Mouse (Mus musculus): ENCODE data around the gene Lingo2. TPM values are rescaled to one million over a fixed set of nuclear protein-coding genes. Genes with fewer than 3 reads are reported as not detected.

Gene Lingo2
- polyA plus RNA-seq (2017; shearing (Covaris generic)) = not detected

DNA sequence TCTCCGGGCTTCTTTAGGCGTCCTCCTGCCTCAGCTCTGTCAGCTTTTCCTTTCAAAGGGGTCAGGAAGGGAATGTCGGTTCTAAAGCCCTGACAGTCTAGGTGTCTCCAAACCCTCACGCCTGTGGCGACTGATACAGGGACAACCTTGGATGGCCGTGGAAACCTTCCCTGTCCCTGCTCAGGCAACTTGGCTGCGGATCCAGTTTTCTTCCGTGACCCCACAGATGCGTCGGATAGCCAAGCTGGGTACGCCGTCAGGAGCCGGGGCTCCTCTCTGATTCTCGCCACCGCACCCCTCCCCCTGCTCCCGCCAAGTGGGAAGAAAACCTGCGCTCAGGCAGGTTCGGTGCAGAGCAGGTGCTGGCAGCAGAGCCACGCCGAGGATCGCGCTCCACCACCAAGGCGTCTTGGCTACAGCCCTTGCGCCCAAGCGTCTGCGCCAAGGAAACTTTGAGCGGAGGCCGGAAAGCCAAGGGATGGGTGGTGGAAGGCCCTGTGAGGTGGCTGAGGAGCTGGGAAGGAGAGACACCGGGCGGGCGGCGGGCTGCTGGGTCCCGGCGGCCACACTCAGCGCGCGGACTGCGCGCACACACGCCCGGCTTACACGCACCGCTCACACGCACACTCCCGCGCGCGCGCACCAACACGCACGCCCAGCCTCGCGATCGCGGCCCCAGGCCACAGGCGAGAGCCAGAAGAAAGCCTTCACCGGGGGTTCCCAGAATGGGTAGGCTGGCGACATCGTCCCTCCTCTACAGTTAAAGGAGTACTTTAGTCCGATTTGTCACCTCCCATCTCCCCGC is at the start of gene Lingo2:
Gene Lingo2, minus strand, starts transcription at position 598 of the 805 bp plus-strand sequence.
- ATAC-seq = no peak

DNA sequence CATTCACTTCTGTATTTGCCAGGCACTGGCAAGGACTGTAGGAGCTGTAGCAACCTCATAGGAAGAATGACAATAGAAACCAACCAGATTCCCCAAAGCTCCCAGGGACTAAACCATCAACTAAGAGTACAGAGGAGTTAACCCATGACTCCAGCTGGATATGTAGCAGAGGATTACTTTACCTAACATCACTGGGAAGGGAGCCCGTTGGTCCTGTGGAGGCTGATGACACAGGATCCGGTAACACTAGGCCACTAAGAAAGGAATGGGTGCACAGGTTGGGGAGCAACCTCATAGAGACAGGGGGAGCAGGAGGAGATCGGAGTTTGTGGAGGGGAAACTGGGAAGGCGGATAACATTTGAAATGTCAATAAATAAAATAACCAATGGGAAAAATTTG is 21.8 kb upstream of the Lingo2 start:
- no peak for ATAC-seq

DNA sequence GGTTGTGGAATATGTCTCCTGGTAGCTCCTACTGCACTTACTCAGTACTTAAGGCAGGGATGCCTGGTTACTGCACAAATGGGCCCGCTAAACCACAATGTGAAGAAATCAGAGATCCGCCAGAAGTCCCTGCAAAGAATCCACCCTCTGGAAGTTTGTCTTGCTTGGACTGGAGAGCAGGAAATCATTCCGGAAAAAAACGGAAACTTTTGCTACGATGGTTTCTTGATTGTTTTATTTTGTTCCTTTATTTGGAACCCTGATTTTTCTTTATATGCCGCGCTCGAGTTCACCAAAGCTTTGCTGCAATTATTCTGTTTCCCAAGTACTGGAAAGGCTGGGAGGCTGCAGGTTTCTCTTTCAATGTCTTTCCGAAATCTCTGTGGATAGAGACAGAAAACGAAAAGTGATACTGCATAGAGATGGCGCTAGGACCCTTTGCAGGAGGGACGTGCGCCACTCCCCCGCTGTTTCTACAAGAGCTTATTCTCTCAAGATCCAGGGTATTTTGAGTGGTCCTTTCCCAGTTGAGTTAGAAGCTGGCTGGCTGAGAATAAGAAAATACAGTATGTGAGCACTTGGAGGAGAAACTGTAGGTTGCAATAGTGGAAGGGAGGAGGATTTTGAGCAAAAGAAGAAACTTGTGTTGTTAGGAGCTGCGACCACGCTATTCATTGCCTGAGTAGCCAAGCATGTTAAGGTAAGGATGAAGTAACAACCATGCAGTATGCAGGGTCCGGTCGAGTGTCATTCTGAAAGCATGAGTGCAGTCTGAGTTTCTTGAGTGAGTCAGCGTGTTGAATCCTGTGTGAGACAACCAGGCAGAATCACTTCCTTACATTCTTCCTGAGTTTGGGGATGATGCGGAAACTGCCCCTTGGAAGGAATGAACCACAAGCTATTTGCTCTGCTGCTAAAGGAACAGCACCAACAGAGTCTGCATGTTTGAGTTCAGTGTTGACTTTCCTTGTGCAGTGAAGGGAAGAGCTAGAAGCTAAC is 1.2 kb upstream of the Lingo2 start:
- no peak for ATAC-seq

DNA sequence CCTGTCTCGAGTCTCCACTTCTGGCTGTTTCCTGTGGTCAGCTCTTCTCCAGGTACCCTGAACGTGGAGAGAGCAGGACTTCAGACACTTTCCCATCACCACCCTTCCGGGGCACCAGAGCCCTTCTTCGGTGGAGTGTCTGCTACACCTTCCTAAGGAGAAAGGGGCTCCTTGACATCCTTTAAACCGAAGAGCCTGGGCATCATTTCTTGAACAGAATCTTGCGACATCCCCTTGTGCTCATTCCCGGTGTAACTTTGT is 338 bp upstream of the Lingo2 start:
- ATAC-seq = no peak

DNA sequence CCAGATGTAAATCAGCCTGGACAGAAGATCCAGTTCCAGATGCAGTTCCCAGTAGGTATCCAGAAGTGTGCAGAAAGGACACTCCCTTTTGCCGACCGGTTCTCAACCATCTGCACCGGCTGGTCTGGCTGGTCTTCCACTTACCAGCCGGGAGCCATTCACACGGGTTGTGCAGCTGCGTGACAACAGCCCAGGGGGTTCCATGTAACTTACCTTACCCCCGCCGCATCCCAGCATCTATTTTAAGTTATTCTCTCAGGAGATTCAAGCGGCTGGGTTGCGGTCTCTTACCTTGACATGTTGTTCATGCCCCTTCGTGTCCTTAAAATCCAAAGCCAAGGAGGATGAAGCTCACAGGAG is 777 bp downstream of the Lingo2 start:
- ATAC-seq = no peak

DNA sequence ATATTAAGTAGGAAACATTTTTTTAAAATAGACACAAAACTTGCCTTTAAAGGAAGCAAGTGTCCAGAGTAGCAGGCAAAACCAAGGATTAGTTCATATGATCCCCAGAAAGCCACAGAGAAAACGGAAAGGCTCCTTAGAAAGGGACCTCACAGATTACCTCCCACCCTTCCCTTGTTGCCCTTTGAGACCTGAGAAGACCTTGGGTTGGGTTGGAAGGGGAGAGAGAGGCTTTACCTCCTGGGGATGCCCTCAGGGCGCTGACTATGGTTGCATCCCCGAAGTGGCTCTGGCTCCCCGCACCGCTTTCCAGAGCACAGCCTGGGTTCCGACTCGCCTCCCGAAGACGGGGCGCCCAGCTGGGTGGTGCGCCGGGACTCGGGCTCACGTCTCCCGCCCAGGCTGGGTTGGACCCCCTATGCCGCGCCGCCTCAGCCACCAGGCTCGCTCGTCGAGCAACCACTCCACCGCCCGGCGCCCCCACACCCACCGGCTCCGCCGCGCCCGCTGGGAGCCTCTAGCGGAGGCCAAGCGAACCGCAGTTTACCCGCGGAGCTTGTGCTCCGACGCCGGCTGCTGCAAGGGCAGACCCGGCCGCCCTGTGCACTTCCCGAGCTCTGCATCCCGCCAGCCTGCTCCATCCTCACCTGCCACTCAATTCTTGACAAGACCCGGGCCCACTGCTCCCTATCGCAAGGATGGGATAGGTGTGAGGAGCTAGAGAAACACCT is 1.4 kb downstream of the Lingo2 start:
- ATAC-seq = no peak

DNA sequence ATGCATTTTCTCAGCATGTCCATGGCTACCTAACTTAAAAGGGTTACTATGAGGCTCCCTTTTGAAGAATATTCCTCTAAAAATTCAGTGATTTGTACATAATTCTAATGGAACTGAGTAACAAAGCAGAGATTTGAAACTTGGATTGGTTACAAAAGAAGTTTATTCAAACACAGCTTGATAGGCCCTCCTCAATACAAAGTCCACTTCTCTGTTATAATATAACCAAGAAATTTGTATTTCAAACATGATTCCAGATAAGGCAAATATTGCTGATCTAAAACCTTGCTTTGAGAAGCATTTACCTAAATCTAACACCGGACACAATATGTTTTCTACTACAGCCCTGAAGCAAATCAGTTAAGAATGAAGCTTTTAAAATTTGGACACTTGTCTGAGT is 60.7 kb downstream of the Lingo2 start:
- no peak for ATAC-seq

DNA sequence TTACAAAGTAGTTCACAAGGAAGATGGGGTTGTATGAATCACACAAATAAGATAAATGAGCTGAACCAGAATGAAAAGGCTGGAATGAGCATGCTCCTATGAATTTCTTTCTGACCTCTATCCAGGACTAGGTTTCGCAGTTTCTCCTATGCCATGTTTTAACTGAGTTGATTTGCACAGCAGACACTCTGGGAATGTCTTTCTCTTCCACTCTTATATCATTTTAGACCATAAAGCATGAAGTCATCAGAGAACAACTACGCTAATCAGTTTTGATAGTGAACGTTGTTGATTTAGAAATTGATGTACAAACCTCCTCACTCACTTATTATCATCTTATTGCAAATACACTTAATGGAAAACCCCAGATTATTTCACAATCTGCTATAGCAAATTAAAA is 61.2 kb downstream of the Lingo2 start:
- no peak for ATAC-seq

DNA sequence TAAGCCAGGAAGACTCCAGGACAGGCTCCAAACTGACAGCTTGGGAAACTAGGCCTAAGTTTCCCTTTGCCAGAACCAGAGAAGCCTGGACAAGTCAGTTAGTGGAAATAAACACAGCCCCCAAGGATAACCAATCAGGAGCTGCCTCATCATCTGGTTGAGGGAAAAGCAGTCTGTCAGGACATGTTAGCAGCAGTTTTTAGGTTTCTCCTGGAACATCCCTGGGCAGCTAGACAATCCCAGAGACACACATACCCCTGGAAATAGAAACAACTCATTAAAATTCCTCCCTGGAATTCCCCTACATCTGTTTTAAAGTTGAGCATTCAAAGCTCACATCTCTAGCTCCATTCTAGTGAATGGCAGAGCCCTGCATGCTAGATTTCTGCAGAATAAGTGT is 76.8 kb downstream of the Lingo2 start:
- ATAC-seq = no peak

DNA sequence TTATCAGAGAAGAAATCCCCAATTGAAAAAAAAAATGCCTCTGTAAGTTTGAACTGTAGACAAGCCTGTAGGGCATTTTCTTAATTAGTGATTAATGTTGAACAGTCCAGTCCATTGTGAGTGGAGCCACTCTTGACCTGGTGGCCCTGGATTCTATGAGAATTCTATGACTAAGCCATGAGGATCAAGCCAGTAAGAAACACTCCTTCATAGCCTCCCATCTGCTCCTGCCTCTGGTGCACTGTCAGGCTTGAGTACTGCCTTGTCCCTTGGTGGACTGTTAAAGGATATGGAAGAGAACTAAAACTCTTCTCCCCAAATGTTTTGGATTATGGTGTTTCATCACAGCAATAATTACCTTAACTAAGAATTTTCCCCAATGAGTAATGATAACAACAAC is 126.6 kb downstream of the Lingo2 start:
- no peak for ATAC-seq

DNA sequence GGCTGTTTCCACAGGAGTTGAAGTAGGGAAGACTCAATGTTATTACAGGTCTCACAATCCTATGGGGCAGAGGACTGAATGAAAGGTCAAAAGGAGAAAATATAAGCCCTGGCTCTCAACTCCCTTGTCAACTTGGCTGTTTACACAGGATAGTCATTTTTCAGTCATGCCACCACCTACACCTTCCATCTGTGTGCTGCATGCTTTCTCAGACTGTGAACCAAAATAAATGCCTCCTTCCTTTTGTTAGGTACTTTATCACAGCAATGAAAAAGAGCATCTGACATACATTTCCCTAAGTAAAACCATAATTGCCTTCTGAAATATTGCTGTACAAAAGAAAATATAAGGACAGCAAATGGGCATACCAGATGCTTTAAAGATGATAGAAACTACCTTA is 129.6 kb downstream of the Lingo2 start:
- ATAC-seq = no peak

DNA sequence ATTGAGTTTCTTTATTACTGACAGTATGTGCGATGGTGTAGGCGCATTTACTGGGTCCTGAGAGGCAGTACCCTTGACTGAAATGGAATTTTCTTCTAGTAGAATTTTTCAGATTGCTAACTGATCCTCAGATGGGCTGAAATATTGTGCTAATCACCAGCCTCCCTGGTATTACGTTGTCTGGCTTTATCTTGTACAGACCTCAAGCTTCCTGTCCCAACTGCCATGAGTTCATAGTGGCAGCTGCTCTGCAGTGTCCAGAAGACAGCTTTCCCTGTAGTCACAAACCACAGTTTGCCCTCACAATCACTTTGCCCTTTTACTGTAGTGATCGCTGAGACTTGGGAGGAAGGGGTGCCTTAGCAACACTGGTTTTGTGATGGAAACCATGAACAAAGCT is 176.5 kb downstream of the Lingo2 start:
- no peak for ATAC-seq

DNA sequence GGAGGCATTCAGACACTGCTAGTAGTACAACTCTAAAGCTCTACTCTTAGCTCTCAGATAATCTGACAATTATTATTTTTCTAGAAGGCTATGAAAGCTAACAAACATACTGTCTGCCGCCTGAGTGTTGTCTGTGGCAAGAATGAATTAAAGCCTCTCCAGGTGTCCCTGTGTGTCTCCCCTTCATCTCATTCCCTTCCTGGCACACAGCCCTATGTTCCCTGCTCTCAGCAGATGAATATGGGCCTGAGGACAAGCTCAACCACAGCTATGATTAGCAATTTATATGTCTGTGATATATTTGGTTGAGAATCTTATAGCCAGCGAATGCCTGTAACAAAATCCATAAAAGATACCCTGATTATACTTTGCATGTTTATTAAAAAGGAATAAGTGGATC is 220.9 kb downstream of the Lingo2 start:
- no peak for ATAC-seq

DNA sequence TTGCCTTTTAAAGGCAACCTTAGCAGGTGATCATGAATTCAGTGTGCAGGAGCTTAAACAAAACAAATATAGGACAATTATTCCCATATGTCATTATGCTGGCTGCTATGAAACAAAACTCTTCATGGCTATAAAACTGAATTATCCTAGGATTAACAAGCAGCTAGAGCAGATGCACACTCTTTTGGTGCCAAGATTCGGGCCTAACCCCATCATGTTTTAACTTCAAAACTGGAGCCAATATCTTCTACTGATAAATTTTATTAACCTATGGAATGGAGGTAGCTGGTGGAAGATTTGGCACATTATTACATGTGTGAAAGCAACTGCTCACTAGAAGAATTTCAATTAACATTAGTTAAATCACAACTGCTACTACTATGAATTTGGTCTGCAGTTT is 235.1 kb downstream of the Lingo2 start:
- no peak for ATAC-seq

DNA sequence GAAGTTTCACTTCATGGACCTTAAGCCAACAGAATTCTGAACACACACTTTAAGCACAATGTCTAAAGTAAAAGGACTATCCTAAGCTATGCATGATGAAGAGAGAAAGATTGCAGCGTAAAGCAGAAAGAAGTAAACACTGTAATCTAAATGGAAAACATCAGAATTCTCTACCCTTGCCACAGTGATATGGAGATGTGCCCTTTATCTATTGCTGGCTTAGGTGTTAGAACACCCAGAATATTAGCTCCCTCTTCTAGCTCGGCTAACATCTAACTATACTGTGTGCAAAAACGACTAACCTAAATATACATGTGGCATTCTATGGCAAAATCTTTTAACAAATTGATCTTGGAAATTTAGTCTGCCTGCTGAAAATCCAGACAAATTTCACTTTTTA is 252.7 kb downstream of the Lingo2 start:
- no peak for ATAC-seq

DNA sequence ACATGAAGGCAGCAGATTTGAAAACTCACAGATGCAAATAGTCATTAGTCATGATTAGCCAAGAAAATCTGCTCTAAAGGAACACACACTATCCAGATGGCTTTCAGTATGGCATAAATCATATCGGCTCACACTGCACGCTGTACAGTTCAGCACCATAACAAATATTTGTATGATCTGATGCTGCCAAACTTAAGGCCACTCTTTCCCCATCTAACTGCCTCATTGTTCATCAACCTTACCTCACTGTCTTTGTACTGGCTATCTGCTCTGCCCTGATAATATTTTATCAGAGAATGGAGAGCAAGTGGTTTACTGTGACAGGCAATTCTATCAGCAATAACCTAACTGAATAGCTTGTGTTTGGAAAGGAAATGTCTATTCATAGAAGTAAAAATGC is 254.7 kb downstream of the Lingo2 start:
- no peak for ATAC-seq

DNA sequence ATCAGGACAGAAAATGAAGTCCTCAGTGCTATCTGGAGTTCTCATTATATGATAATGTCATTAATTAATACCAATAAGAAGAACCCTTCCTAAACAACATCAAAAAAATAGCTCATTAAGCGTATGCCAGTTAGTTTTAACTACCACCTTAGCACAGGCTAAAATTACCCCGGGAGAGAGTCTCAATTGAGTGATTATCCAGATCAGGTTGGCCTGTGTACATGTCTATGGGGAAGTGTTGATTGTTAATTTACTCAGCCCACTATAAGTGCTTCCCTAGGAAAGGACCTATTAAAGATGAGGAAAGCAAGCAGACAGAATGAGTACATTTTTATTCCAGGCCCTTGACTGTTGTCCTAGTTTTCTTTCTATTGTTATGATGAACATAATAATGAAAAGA is 291.6 kb downstream of the Lingo2 start:
- ATAC-seq = no peak

DNA sequence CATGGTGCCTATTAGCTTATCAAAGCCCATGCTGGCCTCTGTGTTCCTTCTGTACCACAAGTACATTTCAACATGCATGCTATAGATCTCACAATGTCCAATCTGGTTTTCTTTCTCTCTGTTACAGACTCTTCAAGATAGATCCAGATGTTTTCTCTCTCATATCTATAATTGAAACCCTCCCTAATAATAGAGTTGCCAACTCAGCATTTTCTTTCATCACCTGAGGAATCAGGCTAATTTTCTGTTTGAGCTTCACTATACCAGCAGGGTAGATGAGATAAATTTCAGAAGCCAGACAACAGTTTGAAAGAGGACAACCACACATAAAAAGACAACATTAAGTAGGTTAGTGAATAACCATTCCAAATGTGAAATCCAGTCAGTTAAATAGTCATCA is 303.8 kb downstream of the Lingo2 start:
- ATAC-seq = no peak

DNA sequence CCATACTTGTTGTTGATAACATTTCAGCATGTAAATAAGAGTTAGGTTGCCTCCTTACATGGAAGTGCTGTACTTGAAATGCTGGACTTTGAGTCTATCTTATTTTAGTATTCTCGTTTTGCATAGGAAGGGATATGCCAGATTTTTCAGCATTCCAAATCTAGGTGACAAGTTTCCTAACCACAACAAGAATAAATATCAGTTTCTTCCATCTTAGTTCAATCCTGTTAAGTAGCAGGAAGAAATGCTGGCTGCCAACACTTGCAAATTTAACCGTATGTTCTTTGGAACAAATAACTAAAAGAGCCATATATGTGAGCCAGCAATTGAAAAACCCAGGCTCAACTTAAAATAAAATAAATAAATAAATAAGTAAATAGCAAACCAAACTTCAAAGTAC is 315.9 kb downstream of the Lingo2 start:
- no peak for ATAC-seq

DNA sequence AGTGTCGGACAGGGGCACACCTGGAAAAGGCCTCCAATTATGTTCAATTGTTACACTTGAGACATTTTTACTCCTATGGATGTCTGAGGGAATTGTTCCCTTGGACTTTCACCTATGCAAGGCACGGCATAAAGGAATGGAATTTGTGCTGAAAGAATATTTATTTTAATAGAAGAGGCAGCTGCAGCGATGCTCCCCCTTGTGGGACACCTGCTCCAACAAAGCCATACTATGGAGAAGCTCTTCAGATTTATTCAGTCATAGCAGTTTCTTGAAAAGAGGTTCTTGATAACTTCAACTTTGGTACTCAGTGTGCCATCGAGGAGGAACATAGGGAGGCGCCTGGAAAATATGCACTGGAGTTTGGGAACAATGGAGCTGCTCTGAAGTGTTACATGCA is 374.7 kb downstream of the Lingo2 start:
- ATAC-seq = no peak

DNA sequence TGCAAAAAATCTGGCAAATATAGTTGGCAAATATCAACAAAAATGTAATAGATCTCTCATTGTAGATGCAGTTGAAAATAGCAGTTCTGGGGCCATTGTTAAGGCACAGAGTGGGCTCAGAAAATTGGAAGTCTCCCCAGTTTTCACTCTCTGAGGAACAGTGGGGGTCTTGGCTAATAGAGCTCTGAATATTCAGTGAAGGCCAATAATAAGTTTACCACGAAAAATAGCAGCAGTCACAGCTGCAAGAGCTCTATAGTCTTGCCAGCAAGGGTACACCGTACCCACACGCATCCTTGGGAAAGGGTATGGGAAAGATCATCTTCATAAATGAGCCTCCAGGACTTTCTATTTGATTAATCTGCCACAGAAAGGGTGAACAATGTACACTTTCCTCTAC is 375.3 kb downstream of the Lingo2 start:
- ATAC-seq = no peak

DNA sequence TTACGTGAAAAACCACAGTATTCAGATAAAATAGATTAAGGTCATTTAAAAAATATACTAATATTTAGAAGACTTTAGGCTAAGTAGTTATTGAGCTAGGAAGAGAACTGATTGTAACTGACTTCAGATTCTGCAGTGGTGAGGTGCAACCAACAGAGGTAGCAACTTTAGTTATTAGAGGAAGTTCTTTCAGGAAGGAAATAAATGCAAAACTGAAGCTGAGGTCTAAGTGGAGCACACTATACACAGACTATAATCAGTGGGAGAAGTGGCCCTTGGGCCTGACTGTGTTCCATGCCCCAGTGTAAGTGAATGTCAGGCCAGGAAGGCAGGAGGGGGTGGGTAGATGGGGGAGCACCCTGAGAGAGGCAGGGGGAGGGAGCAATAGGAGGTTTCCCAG is 385.0 kb downstream of the Lingo2 start:
- ATAC-seq = no peak

DNA sequence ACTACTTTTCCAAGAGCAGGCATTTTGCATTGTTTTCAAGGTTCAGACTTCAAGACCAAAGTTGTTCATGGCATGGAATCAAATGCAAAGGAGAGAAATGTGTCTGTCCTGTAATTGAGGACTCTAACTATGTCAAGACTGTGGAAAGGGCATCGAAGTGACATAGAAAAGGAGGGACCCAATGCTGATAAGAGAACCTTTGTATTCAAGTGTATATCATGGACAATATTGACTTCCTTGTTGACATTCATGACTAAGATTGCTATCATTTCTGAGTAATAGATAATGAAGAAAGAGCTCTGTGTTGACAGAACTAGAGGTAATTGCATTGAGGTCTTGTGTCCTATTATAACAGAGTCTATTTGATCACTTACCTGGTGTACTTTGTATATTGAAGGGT is 390.6 kb downstream of the Lingo2 start:
- no peak for ATAC-seq

All from activated CD4-positive, CD25-positive, alpha-beta regulatory T cell, adult 4 months (primary cell).